Mouse (Mus musculus) MEL (cell line): Measurements from ENCODE around the gene Tmem92.
A peak's percentile ranks its signal among the peaks of the same experiment; 100 is the strongest.

Experiments
- CTCF ChIP-seq, 3 experiments: IDR thresholded peaks in 2 of 3; conservative IDR thresholded peaks in 1 of 3; 2 replicates each; pipeline ENCODE4 v1.5.1; 2011 to 2012; ENCODE audit warnings: low read length in 3 of 3, low read depth in 2 of 3, mild to moderate bottlenecking in 2 of 3, improper control_type of control experiment in 1 of 3, inconsistent platforms in 1 of 3, mixed read lengths in 1 of 3, moderate library complexity in 1 of 3; ENCODE audit not compliant: control insufficient read depth in 1 of 3, insufficient read depth in 1 of 3, poor library complexity in 1 of 3, severe bottlenecking in 1 of 3
- E2F4 ChIP-seq: IDR thresholded peaks from 2 replicates; pipeline ENCODE4 v1.6.1; 2011; ENCODE audit warnings: low read depth, low read length, improper control_type of control experiment, borderline replicate concordance
- ETS1 ChIP-seq: IDR thresholded peaks from 2 replicates; pipeline ENCODE4 v1.6.1; 2012; ENCODE audit warnings: low read depth, mild to moderate bottlenecking, inconsistent platforms, low read length, improper control_type of control experiment, moderate library complexity
- JUND ChIP-seq: IDR thresholded peaks from 2 replicates; pipeline ENCODE4 v1.6.1; 2011; ENCODE audit warnings: low read depth, mild to moderate bottlenecking, improper control_type of control experiment, low read length
- MAFK ChIP-seq: IDR thresholded peaks from 2 replicates; pipeline ENCODE4 v1.6.1; 2011; ENCODE audit warnings: low read depth, mild to moderate bottlenecking, low read length, improper control_type of control experiment, borderline replicate concordance
- MAZ ChIP-seq: IDR thresholded peaks from 2 replicates; pipeline ENCODE4 v1.6.1; 2012; ENCODE audit warnings: low read depth, mild to moderate bottlenecking, inconsistent platforms, low read length, improper control_type of control experiment
- MXI1 ChIP-seq: IDR thresholded peaks from 2 replicates; pipeline ENCODE4 v1.6.1; 2011; ENCODE audit warnings: mild to moderate bottlenecking, low read depth, low read length, improper control_type of control experiment
- NRF1 ChIP-seq: IDR thresholded peaks from 2 replicates; pipeline ENCODE4 v1.6.1; 2014; ENCODE audit warnings: low read depth, mild to moderate bottlenecking, inconsistent platforms, low read length, improper control_type of control experiment, moderate library complexity; ENCODE audit not compliant: poor library complexity, insufficient read depth, severe bottlenecking
- POLR2A ChIP-seq, 2 experiments: IDR thresholded peaks; 2 replicates each; pipeline ENCODE4 v1.6.1; 2011 to 2012; ENCODE audit warnings: low read length in 2 of 2, mild to moderate bottlenecking in 2 of 2, control low read depth in 1 of 2, improper control_type of control experiment in 1 of 2, low read depth in 1 of 2, moderate library complexity in 1 of 2; ENCODE audit not compliant: control insufficient read depth in 1 of 2, insufficient read depth in 1 of 2, poor library complexity in 1 of 2
- UBTF ChIP-seq: IDR thresholded peaks from 2 replicates; pipeline ENCODE4 v1.6.1; 2012; ENCODE audit warnings: low read depth, mild to moderate bottlenecking, inconsistent platforms, low read length, improper control_type of control experiment, moderate library complexity, borderline replicate concordance; ENCODE audit not compliant: insufficient read depth

GRCm38 (mm10) chr11:94785247-94785646 lies 2.7 kb upstream of the Tmem92 start:
- no peak for TF ChIP-seq MAFK
- TF ChIP-seq CTCF (IDR thresholded peaks at IDR 0.05 in 2 of 3, conservative IDR thresholded peaks at IDR 0.05 in 1 of 3; ENCODE audit: control insufficient read depth in 1 of 3, insufficient read depth in 1 of 3, low read depth in 2 of 3, low read length in 3 of 3, poor library complexity in 1 of 3, severe bottlenecking in 1 of 3), result peak; percentile 68 to 92 (median 77)
- TF ChIP-seq POLR2A (IDR thresholded peaks at IDR 0.05; ENCODE audit: control insufficient read depth in 1 of 2, insufficient read depth in 1 of 2, low read depth in 1 of 2, low read length in 2 of 2, poor library complexity in 1 of 2), result no peak
- TF ChIP-seq ETS1, result no peak
- TF ChIP-seq E2F4, result no peak
- TF ChIP-seq MXI1, result no peak
- no peak for TF ChIP-seq NRF1
- TF ChIP-seq MAZ, result no peak
- TF ChIP-seq JUND, result no peak
- no peak for TF ChIP-seq UBTF
